Mouse (Mus musculus): ENCODE measurements around the gene Ptprn2. TPM values are rescaled to one million over a fixed set of nuclear protein-coding genes. Genes with fewer than 3 reads are reported as not detected.

Gene Ptprn2
- polyA plus RNA-seq, 1 experiment from 2014 or later, result 0.19 TPM

DNA sequence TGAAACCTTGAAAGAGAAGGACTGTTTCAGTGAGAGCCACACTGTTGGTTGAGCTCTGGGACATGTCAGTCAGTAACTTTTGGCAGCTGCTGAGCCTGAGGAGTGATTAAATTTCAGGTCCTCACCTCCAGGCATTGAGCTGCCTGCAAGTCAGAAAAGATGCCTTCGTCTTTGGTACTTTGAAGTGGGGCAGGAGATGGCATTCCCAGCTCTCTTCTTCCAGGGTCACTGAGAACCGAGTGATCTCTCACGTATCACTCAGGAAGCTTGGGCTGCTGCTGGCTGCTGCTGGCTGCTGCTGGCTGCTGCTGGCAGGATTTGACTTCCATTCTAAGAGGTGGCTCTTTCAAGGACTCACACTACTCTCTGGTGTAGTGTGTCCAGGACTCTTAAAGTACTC, 688.7 kb downstream of the Ptprn2 start:
- WGBS, result 11% methylated on average over 3 of the region's 3 CpGs
- H3K27ac ChIP-seq (ENCODE audit: low read length), result no peak overlapping the region
- ATAC-seq (ENCODE audit: low read depth), result no peak
- H3K27me3 ChIP-seq (ENCODE audit: control insufficient read depth, insufficient read depth, low read depth, low read length), result no peaks in the 10 kb centered on the region
- no peak overlapping the region for H3K4me3 ChIP-seq (ENCODE audit: low read length)
- H3K4me1 ChIP-seq (replicated peaks; ENCODE audit: control insufficient read depth, insufficient read depth, low read length), result peaks cover 11% of the 10 kb centered on the region
- H3K4me2 ChIP-seq (ENCODE audit: low read depth, low read length), result no peak overlapping the region
- no peaks in the 10 kb centered on the region for H3K9me3 ChIP-seq (ENCODE audit: control insufficient read depth, low read length)
- H3K36me3 ChIP-seq (ENCODE audit: control insufficient read depth, insufficient read depth, low read length), result no peaks in the 10 kb centered on the region
- H3K9ac ChIP-seq (ENCODE audit: low read length), result no peak overlapping the region

DNA sequence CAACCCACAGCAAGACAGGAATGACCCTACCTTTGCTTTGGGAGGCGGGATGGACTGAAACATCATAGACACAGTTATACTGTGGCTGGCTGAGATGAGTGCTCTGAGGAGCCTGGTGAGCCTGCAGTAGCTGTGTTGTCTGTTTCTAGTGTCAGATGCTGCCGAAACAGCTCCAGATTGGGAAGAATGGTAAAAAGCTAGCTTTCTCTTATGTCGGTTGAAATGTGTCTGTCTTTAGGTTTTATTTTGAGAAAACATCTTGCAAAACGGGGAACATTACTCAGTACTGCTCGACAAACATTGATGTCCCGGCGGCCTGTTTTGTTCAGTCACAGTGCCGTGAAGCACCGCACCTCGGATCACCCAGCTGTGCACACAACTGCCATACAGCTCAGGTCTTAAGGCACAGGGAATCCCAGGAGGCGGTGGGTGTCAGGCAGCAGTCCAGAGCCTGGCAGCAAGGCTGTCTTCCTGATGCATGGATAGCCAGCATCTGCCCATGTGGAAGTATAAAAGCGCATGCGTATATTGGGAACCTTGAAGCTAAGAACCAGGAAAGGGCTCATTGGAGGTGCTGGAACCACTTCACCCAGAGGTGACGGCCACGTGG, 689.7 kb downstream of the Ptprn2 start:
- Histone ChIP-seq H3K4me2 (ENCODE audit: low read depth, low read length) (no peak overlapping the region), H3K4me1 (replicated peaks; ENCODE audit: control insufficient read depth, insufficient read depth, low read length) (peaks cover 11% of the 10 kb centered on the region), H3K36me3 (ENCODE audit: control insufficient read depth, insufficient read depth, low read length) (no peaks in the 10 kb centered on the region), H3K4me3 (ENCODE audit: low read length) (no peak overlapping the region), H3K27me3 (ENCODE audit: control insufficient read depth, insufficient read depth, low read depth, low read length) (no peaks in the 10 kb centered on the region), H3K27ac (ENCODE audit: low read length) (no peak overlapping the region), H3K9me3 (ENCODE audit: control insufficient read depth, low read length) (no peaks in the 10 kb centered on the region), H3K9ac (ENCODE audit: low read length) (no peak overlapping the region)
- WGBS, result 72% methylated on average over 15 of the region's 15 CpGs
- ATAC-seq (ENCODE audit: low read depth), result no peak

DNA sequence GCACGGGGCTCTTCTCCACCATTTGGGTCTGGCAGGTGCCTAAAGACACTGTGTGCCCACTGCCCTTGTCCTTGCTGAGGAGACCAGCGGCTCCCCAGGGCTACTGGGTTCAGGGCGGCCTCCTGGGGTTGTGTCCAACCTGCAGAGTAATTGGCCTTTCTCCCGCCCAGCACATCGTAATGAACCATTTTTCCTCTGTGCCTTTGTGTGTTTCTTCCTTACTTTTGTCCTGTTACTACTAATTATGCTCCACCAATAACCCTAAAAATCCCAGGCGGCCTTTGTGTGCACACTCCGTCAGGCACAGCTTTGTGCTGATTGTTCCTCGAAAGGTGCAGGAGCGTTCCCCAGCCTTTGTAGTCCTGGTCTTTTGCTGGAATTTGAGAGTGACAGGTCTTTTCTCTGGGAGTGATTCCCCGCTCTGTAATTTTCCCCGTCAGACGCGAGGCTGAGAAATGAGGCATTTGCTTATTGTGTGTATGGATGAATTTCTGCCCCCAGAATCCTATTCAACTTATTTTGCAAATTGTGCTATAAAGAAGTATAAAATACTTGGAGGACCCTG, 690.8 kb downstream of the Ptprn2 start:
- WGBS, result 86% methylated on average over 13 of the region's 13 CpGs
- Histone ChIP-seq H3K9ac (ENCODE audit: low read length) (no peak overlapping the region), H3K9me3 (ENCODE audit: control insufficient read depth, low read length) (no peaks in the 10 kb centered on the region), H3K4me1 (replicated peaks; ENCODE audit: control insufficient read depth, insufficient read depth, low read length) (peaks cover 11% of the 10 kb centered on the region), H3K36me3 (ENCODE audit: control insufficient read depth, insufficient read depth, low read length) (no peaks in the 10 kb centered on the region), H3K4me3 (ENCODE audit: low read length) (no peak overlapping the region), H3K27ac (ENCODE audit: low read length) (no peak overlapping the region), H3K27me3 (ENCODE audit: control insufficient read depth, insufficient read depth, low read depth, low read length) (no peaks in the 10 kb centered on the region), H3K4me2 (ENCODE audit: low read depth, low read length) (no peak overlapping the region)
- no peak for ATAC-seq (ENCODE audit: low read depth)

DNA sequence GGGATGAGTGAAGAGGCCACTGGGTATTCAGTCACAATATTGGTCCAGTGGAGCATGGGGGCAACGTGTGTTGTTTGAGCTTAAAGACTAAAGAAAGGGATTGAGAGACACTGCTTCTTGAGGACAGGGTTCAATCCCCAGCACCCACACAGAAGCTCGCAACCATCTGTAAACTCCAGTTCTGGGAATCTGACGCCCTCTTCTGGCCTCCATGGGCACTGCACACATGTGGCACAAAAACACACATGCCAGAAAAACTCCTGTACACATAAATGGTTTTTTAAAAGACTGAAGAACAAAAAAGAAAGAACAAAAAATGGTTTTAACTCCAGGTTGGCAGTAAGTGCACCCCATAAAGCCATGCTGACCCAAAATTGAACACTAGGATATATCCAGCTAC, 701.6 kb downstream of the Ptprn2 start:
- ATAC-seq (ENCODE audit: low read depth), result no peak
- 76% methylated on average over 3 of the region's 3 CpGs for WGBS
- no peak overlapping the region for H3K27ac ChIP-seq (ENCODE audit: low read length)
- no peak overlapping the region for H3K9ac ChIP-seq (ENCODE audit: low read length)
- no peak overlapping the region for H3K4me2 ChIP-seq (ENCODE audit: low read depth, low read length)
- no peaks in the 10 kb centered on the region for H3K36me3 ChIP-seq (ENCODE audit: control insufficient read depth, insufficient read depth, low read length)
- H3K27me3 ChIP-seq (ENCODE audit: control insufficient read depth, insufficient read depth, low read depth, low read length), result no peaks in the 10 kb centered on the region
- no peak overlapping the region for H3K4me3 ChIP-seq (ENCODE audit: low read length)
- H3K4me1 ChIP-seq (replicated peaks; ENCODE audit: control insufficient read depth, insufficient read depth, low read length), result no peaks in the 10 kb centered on the region
- H3K9me3 ChIP-seq (ENCODE audit: control insufficient read depth, low read length), result no peaks in the 10 kb centered on the region

DNA sequence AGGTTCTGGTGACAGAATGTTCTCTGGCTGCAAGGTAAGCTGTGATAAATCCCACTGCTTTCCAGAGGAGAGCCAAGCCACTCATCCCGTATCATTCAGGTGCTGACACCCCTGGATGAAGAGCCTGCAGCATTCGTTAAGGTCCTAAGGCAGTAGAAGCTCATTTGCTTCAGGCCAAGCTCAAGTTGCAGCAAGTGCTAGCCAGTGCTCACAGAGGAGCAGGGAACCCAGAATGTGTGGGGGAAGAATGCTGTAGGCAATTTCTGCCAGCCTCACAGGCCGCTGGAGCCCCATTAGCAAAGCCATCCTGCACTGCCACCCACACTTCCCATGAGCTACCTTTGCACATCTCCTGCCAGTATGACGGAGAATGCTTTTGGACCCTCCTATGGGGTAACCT, 706.5 kb downstream of the Ptprn2 start:
- Histone ChIP-seq H3K9me3 (ENCODE audit: control insufficient read depth, low read length) (no peaks in the 10 kb centered on the region), H3K27ac (ENCODE audit: low read length) (no peak overlapping the region), H3K4me3 (ENCODE audit: low read length) (no peak overlapping the region), H3K4me2 (ENCODE audit: low read depth, low read length) (no peak overlapping the region), H3K9ac (ENCODE audit: low read length) (no peak overlapping the region), H3K4me1 (replicated peaks; ENCODE audit: control insufficient read depth, insufficient read depth, low read length) (peaks cover 3% of the 10 kb centered on the region), H3K36me3 (ENCODE audit: control insufficient read depth, insufficient read depth, low read length) (no peaks in the 10 kb centered on the region), H3K27me3 (ENCODE audit: control insufficient read depth, insufficient read depth, low read depth, low read length) (no peaks in the 10 kb centered on the region)
- ATAC-seq (ENCODE audit: low read depth), result no peak
- 78% methylated on average over 4 of the region's 4 CpGs for WGBS

DNA sequence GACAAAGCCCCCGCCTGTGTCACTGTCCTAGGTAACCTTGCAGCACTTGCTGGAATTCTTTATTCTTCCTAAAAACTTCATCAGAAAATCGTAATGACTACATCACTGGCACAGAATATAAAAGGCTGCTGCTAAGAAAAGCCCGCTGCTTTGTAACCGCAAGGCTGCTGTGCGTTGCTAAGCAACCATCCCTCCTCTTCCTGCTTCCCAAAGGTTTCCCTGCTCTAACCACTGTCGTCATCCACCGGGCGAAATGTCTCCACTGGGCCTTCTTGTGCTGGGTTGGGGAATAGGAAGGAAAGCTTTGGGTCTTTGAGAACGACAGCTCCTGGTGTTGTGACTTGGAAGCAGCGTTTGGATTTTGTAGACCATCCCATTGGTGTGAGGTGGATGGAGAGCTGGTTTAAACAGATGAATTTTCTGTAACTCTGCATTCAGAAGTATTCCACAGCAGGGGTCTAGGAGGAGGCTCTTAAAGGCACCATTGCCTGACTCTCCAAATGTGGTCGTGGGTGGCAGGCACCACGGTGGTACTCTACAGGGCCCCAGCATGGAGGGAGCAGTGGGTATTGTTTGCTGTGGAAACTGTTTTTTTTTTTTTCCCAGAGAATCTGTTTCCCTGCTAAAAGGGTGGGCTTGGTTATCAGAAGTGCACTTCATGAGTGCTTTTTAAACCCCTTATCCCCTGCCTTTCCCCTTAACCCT, 711.4 kb downstream of the Ptprn2 start:
- Histone ChIP-seq H3K9me3 (ENCODE audit: control insufficient read depth, low read length) (no peaks in the 10 kb centered on the region), H3K36me3 (ENCODE audit: control insufficient read depth, insufficient read depth, low read length) (no peaks in the 10 kb centered on the region), H3K4me2 (ENCODE audit: low read depth, low read length) (no peak overlapping the region), H3K9ac (ENCODE audit: low read length) (no peak overlapping the region), H3K27ac (ENCODE audit: low read length) (no peak overlapping the region), H3K27me3 (ENCODE audit: control insufficient read depth, insufficient read depth, low read depth, low read length) (no peaks in the 10 kb centered on the region), H3K4me1 (replicated peaks; ENCODE audit: control insufficient read depth, insufficient read depth, low read length) (peaks cover 23% of the 10 kb centered on the region), H3K4me3 (ENCODE audit: low read length) (no peak overlapping the region)
- 15% methylated on average over 12 of the region's 12 CpGs for WGBS
- no peak for ATAC-seq (ENCODE audit: low read depth)

DNA sequence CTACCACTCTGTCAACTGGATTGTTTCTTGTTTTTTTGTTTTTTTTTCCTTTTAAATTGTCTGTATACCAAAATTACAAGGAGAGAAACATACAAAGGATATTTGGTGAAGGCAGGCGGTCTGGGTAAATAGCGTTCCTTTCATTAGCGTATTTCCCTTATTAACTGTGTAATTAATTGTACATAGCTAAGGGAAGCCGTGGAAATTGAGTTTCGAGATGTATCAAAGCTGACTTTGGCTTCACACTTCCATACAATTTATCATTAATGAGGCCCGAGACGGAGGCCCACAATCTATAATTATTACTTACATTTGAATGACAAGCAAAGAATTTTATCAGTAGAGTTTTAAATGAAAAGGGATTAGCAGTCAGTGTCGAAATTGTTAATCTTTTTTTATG, 712.6 kb downstream of the Ptprn2 start:
- Histone ChIP-seq H3K36me3 (ENCODE audit: control insufficient read depth, insufficient read depth, low read length) (no peaks in the 10 kb centered on the region), H3K4me1 (replicated peaks; ENCODE audit: control insufficient read depth, insufficient read depth, low read length) (peaks cover 29% of the 10 kb centered on the region), H3K27me3 (ENCODE audit: control insufficient read depth, insufficient read depth, low read depth, low read length) (no peaks in the 10 kb centered on the region), H3K4me3 (ENCODE audit: low read length) (no peak overlapping the region), H3K4me2 (ENCODE audit: low read depth, low read length) (no peak overlapping the region), H3K9ac (ENCODE audit: low read length) (no peak overlapping the region), H3K27ac (ENCODE audit: low read length) (no peak overlapping the region), H3K9me3 (ENCODE audit: control insufficient read depth, low read length) (no peaks in the 10 kb centered on the region)
- ATAC-seq (ENCODE audit: low read depth), result no peak
- WGBS, result 84% methylated on average over 8 of the region's 8 CpGs

DNA sequence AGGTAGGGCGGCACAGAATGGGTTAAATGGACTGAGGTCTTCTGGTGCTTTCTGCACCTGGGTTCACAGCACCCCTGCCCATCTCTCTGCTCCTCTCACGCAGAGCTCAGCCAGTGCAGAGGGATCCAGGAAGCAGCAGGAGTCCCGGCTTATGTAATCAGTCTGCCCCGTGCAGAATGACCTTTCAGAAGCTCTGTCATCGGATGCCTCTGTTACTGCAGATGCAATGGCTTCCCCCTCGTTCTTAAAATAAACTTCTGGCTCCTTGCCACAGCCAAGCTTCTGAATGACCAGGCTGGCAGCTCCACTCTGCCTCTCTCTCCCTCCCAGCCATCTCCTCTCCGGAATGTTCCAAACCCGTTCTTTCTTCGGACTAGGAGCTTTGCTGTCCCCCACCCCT, 714.6 kb downstream of the Ptprn2 start:
- no peak overlapping the region for H3K4me3 ChIP-seq (ENCODE audit: low read length)

DNA sequence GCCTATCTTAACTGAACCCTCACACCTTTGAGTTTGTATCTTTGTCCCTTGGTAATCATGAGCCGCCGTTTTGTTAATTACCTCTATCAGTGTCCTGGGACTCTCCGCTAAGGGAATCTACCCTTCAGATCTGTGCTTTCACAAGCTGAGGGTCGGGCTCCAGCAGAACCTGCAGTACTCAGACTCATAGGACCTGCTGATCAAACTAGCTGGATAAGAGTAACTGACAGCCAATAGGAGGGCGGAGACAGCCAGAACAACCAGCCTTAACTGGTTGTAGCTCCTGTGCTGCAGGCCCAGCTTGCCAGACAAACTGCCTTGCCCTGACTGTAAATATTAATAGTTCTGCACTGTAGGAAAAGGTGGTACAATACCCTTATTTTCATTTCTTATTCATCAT, 715.1 kb downstream of the Ptprn2 start:
- Histone ChIP-seq H3K27ac (ENCODE audit: low read length) (no peak overlapping the region), H3K4me3 (ENCODE audit: low read length) (no peak overlapping the region), H3K4me2 (ENCODE audit: low read depth, low read length) (peak overlapping the region; percentile 23; the same call in 1 of the 2 replicates), H3K36me3 (ENCODE audit: control insufficient read depth, insufficient read depth, low read length) (no peaks in the 10 kb centered on the region), H3K9me3 (ENCODE audit: control insufficient read depth, low read length) (no peaks in the 10 kb centered on the region), H3K4me1 (replicated peaks; ENCODE audit: control insufficient read depth, insufficient read depth, low read length) (peaks cover 29% of the 10 kb centered on the region), H3K27me3 (ENCODE audit: control insufficient read depth, insufficient read depth, low read depth, low read length) (no peaks in the 10 kb centered on the region), H3K9ac (ENCODE audit: low read length) (no peak overlapping the region)
- peak; percentile 49 for ATAC-seq (ENCODE audit: low read depth)
- WGBS, result 24% methylated on average over 5 of the region's 5 CpGs

More for the DNA sequence above, 714.6 kb downstream of the Ptprn2 start:
- WGBS, result 8% methylated on average over 9 of the region's 9 CpGs
- no peak overlapping the region for H3K27ac ChIP-seq (ENCODE audit: low read length)
- peaks cover 29% of the 10 kb centered on the region for H3K4me1 ChIP-seq (replicated peaks; ENCODE audit: control insufficient read depth, insufficient read depth, low read length)
- no peak overlapping the region for H3K9ac ChIP-seq (ENCODE audit: low read length)
- no peaks in the 10 kb centered on the region for H3K36me3 ChIP-seq (ENCODE audit: control insufficient read depth, insufficient read depth, low read length)
- H3K4me2 ChIP-seq (ENCODE audit: low read depth, low read length), result peak overlapping the region; percentile 23; the same call in 1 of the 2 replicates
- no peaks in the 10 kb centered on the region for H3K9me3 ChIP-seq (ENCODE audit: control insufficient read depth, low read length)
- ATAC-seq (ENCODE audit: low read depth), result peak; percentile 83
- H3K27me3 ChIP-seq (ENCODE audit: control insufficient read depth, insufficient read depth, low read depth, low read length), result no peaks in the 10 kb centered on the region

Measured in lung, embryonic 16.5 days (tissue).